Mouse (Mus musculus) heart, postnatal 0 days (tissue): ENCODE measurements around the gene Pop4.

Experiments used
- CTCF ChIP-seq: IDR thresholded peaks from 2 replicates; pipeline ENCODE4 v1.5.1; 2016; ENCODE audit warnings: antibody characterized with exemption, control low read depth, low read depth
- EP300 ChIP-seq: IDR thresholded peaks from 2 replicates; pipeline ENCODE4 v1.6.1; 2016; ENCODE audit warnings: antibody characterized with exemption, low read depth

DNA sequence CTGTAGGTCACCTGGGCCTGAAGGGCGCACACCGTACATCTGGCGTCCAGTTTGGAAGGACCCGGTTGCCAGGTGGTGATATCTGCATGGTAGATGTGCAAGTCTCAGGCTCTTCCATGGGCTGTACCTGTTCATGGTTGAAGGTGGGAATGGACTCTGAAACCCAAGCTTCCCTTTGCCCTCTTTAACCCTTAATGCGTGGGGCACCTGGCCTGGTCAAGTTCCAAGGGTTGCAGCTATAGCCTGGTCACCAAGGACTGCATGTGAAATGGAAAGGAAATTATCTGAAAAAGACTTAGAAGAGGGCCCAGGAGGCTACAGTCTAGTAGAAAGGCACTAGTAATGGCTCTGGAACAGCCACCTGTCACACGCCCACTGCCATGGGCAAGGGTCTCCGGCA lies 50.4 kb downstream of the Pop4 start:
- TF ChIP-seq CTCF (no peak), EP300 (no peak)
